In genomic region chr12:5375616-5376461, GRCm38 (mm10) we compare ENCODE assay signal across 8 mouse cellular contexts. TPM values are rescaled to one million over a fixed set of nuclear protein-coding genes. Genes with fewer than 3 reads are reported as not detected.
DNase-seq lines count a peak whose midpoint lies in the region; ATAC-seq and TF ChIP-seq lines count a peak whose summit lies in the region.

Klhl29 (minus strand) TSS chr12:5375682.

- peaks cover 14% of the 10 kb centered on the region for H3K4me1 ChIP-seq in hindbrain, embryonic 14.5 days (replicated peaks; ENCODE audit: control insufficient read depth, insufficient read depth, low read length)

- no peaks in the 10 kb centered on the region for H3K9me3 ChIP-seq in hindbrain, embryonic 14.5 days (ENCODE audit: control insufficient read depth, low read length)

- H3K27ac ChIP-seq in gastrocnemius, adult 2 months: peak within 1 kb of the TSS; percentile 82
- peak within 1 kb of the TSS; percentile 95 for H3K27ac ChIP-seq in hindbrain, embryonic 14.5 days

- ATAC-seq in common myeloid progenitor, adult 5-6 weeks (replicated peaks; ENCODE audit: low read depth, poor library complexity, severe bottlenecking): peak; percentile 42; the same call in 1 of the 2 replicates
- ATAC-seq in hindbrain, embryonic 14.5 days (ENCODE audit: low FRiP score): peak; percentile 94
- no peak for ATAC-seq in megakaryocyte-erythroid progenitor cell, adult 5-6 weeks (replicated peaks; ENCODE audit: low FRiP score, low TSS enrichment, poor library complexity, severe bottlenecking)

- 1% methylated on average over 58 of the region's 66 CpGs for WGBS in hindbrain, embryonic 14.5 days

- H3K27me3 ChIP-seq in hindbrain, embryonic 14.5 days (ENCODE audit: control insufficient read depth, insufficient read depth, low read length): no peaks in the 10 kb centered on the region

- TF ChIP-seq CTCF in gastrocnemius, adult 2 months (IDR thresholded peaks at IDR 0.05): no peak

- no peaks in the 10 kb centered on the region for H3K36me3 ChIP-seq in hindbrain, embryonic 14.5 days (replicated peaks; ENCODE audit: control insufficient read depth, insufficient read depth)

- H3K4me2 ChIP-seq in hindbrain, embryonic 14.5 days (replicated peaks): peak within 1 kb of the TSS; percentile 70

- intact Hi-C loops in gastrocnemius, adult 2 months (cut with DNase I): no loop called here

- H3K9ac ChIP-seq in hindbrain, embryonic 14.5 days: peak within 1 kb of the TSS; percentile 96

- peak; percentile 95 for DNase-seq in adrenal gland, postnatal 10 days
- DNase-seq in gastrocnemius, adult 2 months: peak; percentile 96
- peak; percentile 87 for DNase-seq in hindbrain, embryonic 14.5 days (ENCODE audit: low spot score)
- DNase-seq in left cerebral cortex, adult 11 months (ENCODE audit: low spot score): peak; percentile 72
- DNase-seq in lung, postnatal 10 days: peak; percentile 81
- DNase-seq in right cerebral cortex, postnatal 10 days (ENCODE audit: low spot score in 2 of 2): peak; percentile 94

- H3K4me3 ChIP-seq in gastrocnemius, adult 2 months: peak within 1 kb of the TSS; percentile 86
- peak within 1 kb of the TSS; percentile 87 for H3K4me3 ChIP-seq in hindbrain, embryonic 14.5 days (replicated peaks; ENCODE audit: low read length)

RNA-seq across cellular contexts. Expression of gene Klhl29, which starts in this region (rescaled TPM):
- 1 to 10 TPM; 7.3 to 9.2 TPM for total RNA-seq in adrenal gland, postnatal 10 days (2021)
- not detected in 2 replicates for total RNA-seq in common myeloid progenitor, adult 5-6 weeks (2017)
- 1 to 10 TPM; 3.0 to 3.4 TPM for total RNA-seq in gastrocnemius, adult 2 months (2021)
- polyA plus RNA-seq in hindbrain, embryonic 14.5 days (2014; fragmentation: Nextera tagmentation; extraction: Ambion mirVana): 8.7 and 9.2 TPM in 2 replicates
- not detected in 2 replicates for total RNA-seq in megakaryocyte-erythroid progenitor cell, adult 5-6 weeks (2014; fragmentation: Nextera tagmentation)
- total RNA-seq in megakaryocyte-erythroid progenitor cell, adult 5-6 weeks (2017): not detected in 2 replicates

Comparison
In these comparisons a context has a peak if more than half of its experiments do, and no peak if none do; other contexts are left out.
1. Peak in ATAC-seq in common myeloid progenitor, adult 5-6 weeks; RNA of the gene not detected or under 1 TPM.